Mouse (Mus musculus) myocyte (in vitro differentiated cells): ENCODE results near the gene AI597479. TPM values are rescaled to one million over a fixed set of nuclear protein-coding genes. Genes with fewer than 3 reads are reported as not detected.
A peak's percentile ranks its signal among the peaks of the same experiment; 100 is the strongest.

Experiments used
- H3K27me3 ChIP-seq: one replicate; pipeline ENCODE4 v1.6.1; 2011; ENCODE audit not compliant: control insufficient read depth, insufficient read depth, insufficient read length
- H3K36me3 ChIP-seq: one replicate; pipeline ENCODE4 v1.6.1; 2011; ENCODE audit not compliant: control insufficient read depth, insufficient read depth
- H3K4me2 ChIP-seq: one replicate; pipeline ENCODE4 v1.6.1; 2011; ENCODE audit warnings: low read depth, control low read depth
- H3K4me3 ChIP-seq: one replicate; pipeline ENCODE4 v1.5.1; 2011; ENCODE audit warnings: mild to moderate bottlenecking, control low read depth, moderate library complexity
- H3K79me2 ChIP-seq: one replicate; pipeline ENCODE4 v1.6.1; 2011; ENCODE audit not compliant: control insufficient read depth, insufficient read depth
- H3ac ChIP-seq: one replicate; pipeline ENCODE4 v1.6.1; 2011; ENCODE audit not compliant: control insufficient read depth, insufficient read length
- CEBPB ChIP-seq: IDR thresholded peaks from 2 replicates; pipeline ENCODE4 v1.6.1; 2011; ENCODE audit warnings: mild to moderate bottlenecking, moderate library complexity; ENCODE audit not compliant: poor library complexity, insufficient read depth, severe bottlenecking
- E2F4 ChIP-seq: IDR thresholded peaks from one replicate; pipeline ENCODE4 v1.6.1; 2011; ENCODE audit warnings: mild to moderate bottlenecking, control low read depth, moderate library complexity; ENCODE audit not compliant: insufficient read depth
- MAX ChIP-seq: IDR thresholded peaks from one replicate; pipeline ENCODE4 v1.6.1; 2011; ENCODE audit warnings: low read depth, mild to moderate bottlenecking, control low read depth
- MYOD1 ChIP-seq, 3 experiments: IDR thresholded peaks; one replicate each; pipeline ENCODE4 v1.6.1; 2011; ENCODE audit warnings: control low read depth in 2 of 3, low read depth in 2 of 3, mild to moderate bottlenecking in 2 of 3, moderate library complexity in 1 of 3; ENCODE audit not compliant: insufficient read length in 2 of 3, control insufficient read depth in 1 of 3
- MYOG ChIP-seq, 3 experiments: IDR thresholded peaks; one replicate each; pipeline ENCODE4 v1.6.1; 2011; ENCODE audit warnings: control low read depth in 2 of 3, low read depth in 2 of 3, mild to moderate bottlenecking in 2 of 3; ENCODE audit not compliant: insufficient read length in 2 of 3, control insufficient read depth in 1 of 3, insufficient read depth in 1 of 3
- POLR2A ChIP-seq: IDR thresholded peaks from one replicate; pipeline ENCODE4 v1.6.1; 2011; ENCODE audit warnings: low read depth, mild to moderate bottlenecking, control low read depth, moderate library complexity; ENCODE audit not compliant: insufficient read length
- POLR2AphosphoS2 ChIP-seq: IDR thresholded peaks from one replicate; pipeline ENCODE4 v1.6.1; 2011; ENCODE audit warnings: low read depth, control low read depth; ENCODE audit not compliant: insufficient read length
- REST ChIP-seq: IDR thresholded peaks from one replicate; pipeline ENCODE4 v1.6.1; 2011; ENCODE audit warnings: mild to moderate bottlenecking, control low read depth, moderate library complexity; ENCODE audit not compliant: insufficient read depth, insufficient read length
- SRF ChIP-seq: IDR thresholded peaks from one replicate; pipeline ENCODE4 v1.6.1; 2011; ENCODE audit warnings: low read depth; ENCODE audit not compliant: control insufficient read depth, insufficient read length
- TCF12 ChIP-seq: IDR thresholded peaks from one replicate; pipeline ENCODE4 v1.6.1; 2011; ENCODE audit warnings: mild to moderate bottlenecking, control low read depth; ENCODE audit not compliant: poor library complexity, insufficient read depth, severe bottlenecking
- TCF3 ChIP-seq: IDR thresholded peaks from one replicate; pipeline ENCODE4 v1.6.1; 2011; ENCODE audit warnings: low read depth, control low read depth; ENCODE audit not compliant: insufficient read length
- USF1 ChIP-seq: IDR thresholded peaks from one replicate; pipeline ENCODE4 v1.6.1; 2011; ENCODE audit warnings: low read depth, mild to moderate bottlenecking, control low read depth, moderate library complexity
- polyA plus RNA-seq: library from polyadenylated mRNA; unstranded; fragments of >200 nt; fragmentation: generic; extraction: Trizol; gene quantifications from one replicate; pipeline ENCODE4 v1.2.1, GENCODE M21; 2012; ENCODE audit warnings: missing spikeins

Gene AI597479
- polyA plus RNA-seq, 1 experiment, result 12.0 TPM

GRCm38 (mm10) chr1:43163084-43163466, 64.6 kb downstream of the AI597479 start:
- TF ChIP-seq SRF, result no peak
- no peak for TF ChIP-seq REST
- TF ChIP-seq MYOD1 (IDR thresholded peaks at IDR 0.05; ENCODE audit: control insufficient read depth in 1 of 3, insufficient read length in 2 of 3, low read depth in 2 of 3), result no peak
- TF ChIP-seq TCF3, result no peak
- no peak for TF ChIP-seq USF1
- no peak for TF ChIP-seq E2F4
- TF ChIP-seq MYOG (IDR thresholded peaks at IDR 0.05; ENCODE audit: control insufficient read depth in 1 of 3, insufficient read depth in 1 of 3, insufficient read length in 2 of 3, low read depth in 2 of 3), result no peak
- no peak for TF ChIP-seq TCF12
- no peak for TF ChIP-seq CEBPB
- no peak for TF ChIP-seq POLR2AphosphoS2
- no peak for TF ChIP-seq POLR2A
- Histone ChIP-seq H3K36me3 (peaks cover 2% of the 10 kb centered on the region), H3K4me3 (peak overlapping the region; percentile 74), H3ac (peak overlapping the region; percentile 46), H3K79me2 (peaks cover 54% of the 10 kb centered on the region), H3K4me2 (peak overlapping the region; percentile 83), H3K27me3 (no peaks in the 10 kb centered on the region)

DNA sequence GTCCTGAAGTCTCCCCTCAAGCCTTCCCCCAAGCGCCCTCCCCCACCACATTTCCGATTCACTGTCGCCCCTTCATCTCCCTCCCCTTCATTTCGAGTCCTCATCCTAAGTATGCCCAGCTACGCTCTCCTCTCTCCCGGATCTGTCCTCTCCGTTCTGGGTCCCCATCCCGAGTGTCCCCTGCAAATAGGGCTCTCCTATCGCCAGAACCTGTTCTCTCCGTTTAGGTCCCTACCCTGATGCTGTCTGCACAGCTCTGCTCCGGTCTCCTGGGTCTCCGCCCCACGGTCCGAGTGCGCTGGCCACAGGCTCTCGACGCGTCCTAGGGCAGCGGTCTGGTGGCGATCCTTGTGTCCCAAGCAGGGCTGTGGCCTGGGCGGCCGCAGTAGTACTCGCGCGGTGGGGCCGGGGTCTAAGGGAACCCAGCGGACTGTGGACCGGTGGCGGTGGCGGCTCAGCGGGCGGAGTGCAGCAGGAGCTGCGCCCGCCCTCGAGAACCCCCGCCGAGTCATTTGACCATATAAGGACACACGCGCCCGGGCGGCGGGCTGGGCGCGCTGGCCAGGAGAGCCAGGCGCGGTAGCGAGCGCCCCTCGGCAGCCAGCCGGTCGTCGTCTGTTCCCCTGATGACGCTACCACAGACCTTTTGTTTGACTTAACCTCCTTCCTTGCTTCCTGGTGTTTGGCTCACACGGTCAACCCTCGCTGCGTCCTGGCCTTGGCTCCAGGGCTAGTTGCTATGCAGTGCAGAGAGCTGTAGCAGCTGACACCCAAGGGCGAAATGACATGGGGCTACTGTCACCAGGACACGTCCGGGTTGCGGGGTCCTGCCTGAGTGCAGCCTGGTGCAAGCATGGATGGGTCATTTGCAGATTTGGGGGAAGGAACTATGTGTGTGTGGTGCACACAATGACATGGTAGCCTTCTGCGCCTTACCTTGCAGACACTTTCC, 65.2 kb downstream of the AI597479 start:
- Histone ChIP-seq H3K36me3 (no peaks in the 10 kb centered on the region), H3K79me2 (peaks cover 47% of the 10 kb centered on the region), H3ac (peak overlapping the region; percentile 46), H3K4me2 (peak overlapping the region; percentile 83), H3K27me3 (no peaks in the 10 kb centered on the region), H3K4me3 (peak overlapping the region; percentile 74)
- TF ChIP-seq REST (no peak), CEBPB (no peak), USF1 (no peak), POLR2AphosphoS2 (peak; percentile 62), POLR2A (peak; percentile 71), MYOG (IDR thresholded peaks at IDR 0.05; ENCODE audit: control insufficient read depth in 1 of 3, insufficient read depth in 1 of 3, insufficient read length in 2 of 3, low read depth in 2 of 3) (peak in 1 of 3 experiments; percentile 34), TCF3 (no peak), SRF (peak; percentile 99)

DNA sequence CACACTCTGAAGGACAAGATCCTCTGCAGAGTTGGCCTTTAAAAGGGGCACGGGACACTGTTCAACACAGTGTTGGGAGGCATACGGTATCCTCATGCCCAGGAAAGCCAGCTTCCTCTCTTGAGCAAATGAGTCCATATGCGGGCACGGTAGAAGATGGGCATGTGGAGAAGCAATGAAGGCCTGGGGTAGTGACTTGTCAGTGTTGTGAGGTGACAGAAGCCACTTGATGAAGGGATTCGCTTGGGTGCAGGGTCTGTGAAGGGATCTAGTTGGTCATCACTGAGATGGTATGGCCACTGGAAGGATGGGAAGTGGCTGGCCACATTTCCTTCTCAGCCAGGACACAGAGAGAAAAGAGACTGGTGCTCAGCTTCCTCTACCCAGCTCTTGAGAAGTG, 66.1 kb downstream of the AI597479 start:
- Histone ChIP-seq H3K27me3 (no peaks in the 10 kb centered on the region), H3ac (no peak overlapping the region), H3K79me2 (peaks cover 39% of the 10 kb centered on the region), H3K4me2 (no peak overlapping the region), H3K36me3 (no peaks in the 10 kb centered on the region), H3K4me3 (peak overlapping the region; percentile 74)
- TF ChIP-seq REST (no peak), POLR2AphosphoS2 (no peak), SRF (no peak), TCF3 (no peak), CEBPB (no peak), E2F4 (no peak), USF1 (no peak), MAX (no peak), POLR2A (no peak), MYOG (IDR thresholded peaks at IDR 0.05; ENCODE audit: control insufficient read depth in 1 of 3, insufficient read depth in 1 of 3, insufficient read length in 2 of 3, low read depth in 2 of 3) (no peak), TCF12 (no peak), MYOD1 (IDR thresholded peaks at IDR 0.05; ENCODE audit: control insufficient read depth in 1 of 3, insufficient read length in 2 of 3, low read depth in 2 of 3) (no peak)

Other genes with a start within 250 kb of the AI597479 start
- gene Mrps9, start 247.5 kb upstream of the AI597479 start, polyA plus RNA-seq, result 40.8 TPM
- gene Gpr45, start 145.8 kb upstream of the AI597479 start, polyA plus RNA-seq, result not detected
- 12.8 TPM for gene Tgfbrap1, start 73 bp upstream of the AI597479 start, polyA plus RNA-seq
- 58.2 TPM for gene Fhl2, start 98.3 kb downstream of the AI597479 start, polyA plus RNA-seq